Mouse (Mus musculus): ENCODE data around the gene Gm45808.

DNA sequence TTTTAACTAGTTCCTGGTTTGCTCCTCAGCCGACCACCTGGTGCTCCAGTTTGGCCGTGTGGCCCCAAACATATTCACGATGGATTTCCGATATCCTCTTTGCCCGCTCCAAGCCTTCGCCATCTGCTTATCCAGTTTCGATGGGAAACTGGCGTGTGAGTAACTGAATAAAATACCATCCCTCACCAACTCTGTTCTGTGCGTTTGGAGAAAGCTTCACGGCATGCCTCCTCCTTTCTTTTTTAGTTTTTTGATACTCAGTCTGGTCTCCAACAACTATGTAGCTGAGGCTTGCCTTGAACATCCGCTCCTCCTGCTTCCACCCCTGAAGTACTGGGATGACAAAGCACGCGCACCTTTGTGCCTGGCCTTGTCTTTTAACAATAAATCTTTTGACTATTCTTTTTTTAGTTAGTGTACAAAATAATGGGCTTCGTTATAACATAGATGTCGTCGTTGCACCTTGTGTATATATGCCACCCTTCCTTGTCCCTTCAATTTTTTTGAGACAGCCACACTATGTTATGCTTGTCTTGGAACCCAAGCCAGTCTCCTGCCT is 35.7 kb upstream of the Gm45808 start:
- TF ChIP-seq CTCF (IDR thresholded peaks at IDR 0.05; ENCODE audit: extremely low read depth, insufficient read depth, low read length) (no peak), POLR2A (IDR thresholded peaks at IDR 0.05; ENCODE audit: extremely low read depth, insufficient read depth, low read length) (no peak)
